Mouse (Mus musculus) kidney, adult 2 months (tissue): ENCODE measurements around the gene Lrba. TPM values are rescaled to one million over a fixed set of nuclear protein-coding genes. Genes with fewer than 3 reads are reported as not detected.

ENCODE experiments used
- DNase-seq: peaks from one replicate; pipeline ENCODE4 v3.0.0; 2021
- H3K27ac ChIP-seq: fragments of 200-500 bp; 2 replicates; pipeline ENCODE4 v1.5.1; 2012; ENCODE audit warnings: low read depth, low read length, control low read depth, inconsistent platforms; ENCODE audit not compliant: insufficient read depth
- H3K27me3 ChIP-seq: fragments of 200-500 bp; replicated peaks from 2 replicates; pipeline ENCODE4 v1.6.1; 2012; ENCODE audit warnings: mild to moderate bottlenecking, moderate library complexity, low read length, inconsistent platforms; ENCODE audit not compliant: control insufficient read depth, insufficient read depth
- H3K36me3 ChIP-seq: fragments of 200-500 bp; 2 replicates; pipeline ENCODE4 v1.6.1; 2012; ENCODE audit warnings: mild to moderate bottlenecking, moderate library complexity, low read length, inconsistent platforms; ENCODE audit not compliant: control insufficient read depth, insufficient read depth
- H3K4me1 ChIP-seq: fragments of 200-500 bp; 2 replicates; pipeline ENCODE4 v1.6.1; 2011; ENCODE audit warnings: low read length; ENCODE audit not compliant: control insufficient read depth, insufficient read depth
- H3K4me3 ChIP-seq: fragments of 200-500 bp; 2 replicates; pipeline ENCODE4 v1.5.1; 2011; ENCODE audit warnings: mild to moderate bottlenecking, low read depth, low read length, control low read depth; ENCODE audit not compliant: insufficient read depth
- CTCF ChIP-seq: fragments of 200-500 bp; conservative IDR thresholded peaks from 2 replicates; pipeline ENCODE4 v1.5.1; 2011; ENCODE audit warnings: low read depth, mild to moderate bottlenecking, control low read depth, low read length, moderate library complexity, mixed read lengths; ENCODE audit not compliant: insufficient read depth, insufficient read length
- POLR2A ChIP-seq: fragments of 200-500 bp; IDR thresholded peaks from one replicate; pipeline ENCODE4 v1.6.1; 2011; ENCODE audit warnings: low read depth, low read length, control low read depth
- WGBS: fragments of 180-500 bp; shearing (Covaris S2); methylation state at CpG from one replicate; pipeline ENCODE4 v1.1.7; 2018; 5-methylcytosine and 5-hydroxymethylcytosine counted together
- polyA plus RNA-seq: library from polyadenylated mRNA; depleted of rRNA; stranded (reverse); fragments of >200 nt; gene quantifications from 2 replicates; pipeline ENCODE4 v1.2.3, GENCODE M21; 2012

Lrba gene
- polyA plus RNA-seq, 1 experiment: 36.4 TPM

DNA sequence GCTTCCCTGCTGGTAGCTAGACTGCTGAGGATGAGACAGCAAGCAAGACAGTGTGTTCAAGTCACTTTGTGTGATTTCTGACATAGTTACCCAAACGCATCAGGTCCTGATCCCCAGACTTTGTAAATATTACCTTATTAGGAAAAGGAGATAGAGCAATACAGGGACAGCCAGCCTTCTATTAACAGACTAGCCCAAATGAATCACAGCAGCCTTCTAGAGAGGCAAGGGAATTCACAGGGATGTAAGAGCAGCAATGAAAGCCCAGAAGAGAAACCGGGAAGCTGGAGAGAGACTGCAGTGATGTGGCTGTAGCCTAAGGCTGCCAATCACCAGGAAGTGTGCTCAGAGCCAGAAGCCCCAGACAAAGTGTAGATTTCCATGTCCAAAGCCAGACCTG lies 585.2 kb downstream of the Lrba start:
- TF ChIP-seq CTCF (no peak), POLR2A (no peak)
- DNase-seq: no peak
- H3K4me3 ChIP-seq: no peak overlapping the region
- H3K4me1 ChIP-seq: no peaks in the 10 kb centered on the region
- 69% methylated on average over 2 of the region's 2 CpGs for WGBS
- H3K27me3 ChIP-seq: no peaks in the 10 kb centered on the region
- no peaks in the 10 kb centered on the region for H3K36me3 ChIP-seq
- no peak overlapping the region for H3K27ac ChIP-seq

DNA sequence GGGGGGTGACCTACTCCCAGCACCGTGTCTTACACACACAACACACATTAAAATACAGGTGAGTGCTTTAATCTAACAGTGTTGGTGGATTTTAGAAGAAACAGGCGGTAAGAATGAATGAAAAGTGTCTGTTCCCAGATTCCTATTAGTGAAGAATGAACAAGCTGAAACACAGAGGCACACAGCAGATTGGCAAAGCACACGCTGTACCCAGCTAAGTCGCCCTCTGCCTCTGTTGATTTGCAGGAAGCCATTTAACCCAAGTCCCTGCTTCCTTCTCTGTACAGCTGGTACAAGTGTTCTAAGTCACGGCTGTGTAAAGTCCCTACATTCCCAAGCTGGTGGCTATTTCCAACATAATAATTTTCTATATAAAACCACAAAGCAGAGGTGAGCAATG lies 586.4 kb downstream of the Lrba start:
- H3K36me3 ChIP-seq: no peaks in the 10 kb centered on the region
- no peak overlapping the region for H3K27ac ChIP-seq
- WGBS: 88% methylated on average over 5 of the region's 5 CpGs
- no peaks in the 10 kb centered on the region for H3K4me1 ChIP-seq
- TF ChIP-seq POLR2A (no peak), CTCF (no peak)
- no peaks in the 10 kb centered on the region for H3K27me3 ChIP-seq
- no peak overlapping the region for H3K4me3 ChIP-seq
- DNase-seq: no peak

GRCm38 (mm10) chr3:86812689-86813088 lies 588.2 kb downstream of the Lrba start:
- peak; percentile 90 for DNase-seq
- peak; percentile 96; the same call in 1 of the 2 replicates for TF ChIP-seq CTCF
- no peak for TF ChIP-seq POLR2A
- no peak overlapping the region for H3K4me3 ChIP-seq
- WGBS: 0% methylated on average over 3 of the region's 3 CpGs
- no peaks in the 10 kb centered on the region for H3K27me3 ChIP-seq
- H3K36me3 ChIP-seq: no peaks in the 10 kb centered on the region
- no peak overlapping the region for H3K27ac ChIP-seq
- no peaks in the 10 kb centered on the region for H3K4me1 ChIP-seq

DNA sequence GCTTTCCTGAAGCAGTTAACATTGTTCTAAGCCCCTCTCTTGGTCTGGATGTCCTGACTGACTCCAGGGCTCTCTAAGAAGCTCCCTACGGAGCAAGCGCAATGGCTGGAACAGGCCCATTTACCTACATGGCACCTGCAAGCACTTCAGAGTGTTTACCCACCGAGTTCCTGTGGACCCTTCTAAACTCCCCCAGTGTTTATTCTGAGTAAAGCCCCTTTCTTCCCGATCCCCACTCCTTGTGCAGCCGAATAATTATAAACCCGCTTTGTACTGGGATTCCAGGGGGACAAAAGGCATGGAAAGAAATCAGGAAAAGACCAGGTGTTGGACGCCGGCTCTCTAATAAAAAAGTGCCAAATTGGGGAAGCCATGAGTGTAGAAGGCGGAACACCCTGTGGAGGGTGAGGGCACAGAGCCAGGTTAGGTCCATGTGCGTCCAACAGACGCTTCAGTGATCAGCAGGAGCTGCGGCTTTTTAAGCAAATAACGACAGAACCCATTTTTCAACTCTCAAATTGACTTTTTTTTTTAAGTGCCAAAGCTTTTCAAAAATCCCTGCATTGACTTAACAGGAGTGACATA lies 593.6 kb downstream of the Lrba start:
- no peak for TF ChIP-seq CTCF
- TF ChIP-seq POLR2A: no peak
- WGBS: 61% methylated on average over 13 of the region's 13 CpGs
- peak; percentile 51 for DNase-seq
- Histone ChIP-seq H3K36me3 (no peaks in the 10 kb centered on the region), H3K27ac (no peak overlapping the region), H3K4me1 (peaks cover 15% of the 10 kb centered on the region), H3K4me3 (no peak overlapping the region), H3K27me3 (no peaks in the 10 kb centered on the region)

DNA sequence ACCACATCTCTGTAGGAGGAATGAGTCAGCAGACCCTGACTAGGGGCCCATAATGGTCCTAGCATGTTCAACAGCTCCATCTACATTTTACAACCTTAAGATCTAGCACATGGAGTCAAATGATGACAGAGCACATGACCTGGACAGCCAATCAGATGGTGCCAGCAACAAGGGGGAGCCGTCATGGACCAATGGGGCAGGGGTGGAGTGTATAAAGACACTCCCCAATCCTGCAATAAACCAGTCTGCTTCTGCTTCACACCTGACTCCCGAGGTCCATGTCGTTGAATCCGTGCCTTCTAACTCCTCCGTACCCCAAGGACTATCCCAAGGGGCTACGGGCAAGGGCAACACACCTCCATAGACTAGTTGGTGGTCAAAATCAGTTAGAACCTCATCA lies 594.9 kb downstream of the Lrba start:
- WGBS: 98% methylated on average over 6 of the region's 6 CpGs
- peaks cover 15% of the 10 kb centered on the region for H3K4me1 ChIP-seq
- no peak overlapping the region for H3K27ac ChIP-seq
- TF ChIP-seq CTCF (no peak), POLR2A (no peak)
- H3K27me3 ChIP-seq: no peaks in the 10 kb centered on the region
- H3K4me3 ChIP-seq: no peak overlapping the region
- no peak for DNase-seq
- H3K36me3 ChIP-seq: no peaks in the 10 kb centered on the region

- peak overlapping the region; percentile 28; the same call in 1 of the 2 replicates for H3K27ac ChIP-seq
- TF ChIP-seq CTCF (no peak), POLR2A (no peak)
- H3K4me1 ChIP-seq: peaks cover 15% of the 10 kb centered on the region
- no peaks in the 10 kb centered on the region for H3K27me3 ChIP-seq
- 30% methylated on average over 10 of the region's 10 CpGs for WGBS
- H3K4me3 ChIP-seq: no peak overlapping the region
- no peaks in the 10 kb centered on the region for H3K36me3 ChIP-seq
- peak; percentile 74 for DNase-seq
These were observed 595.9 kb downstream of the Lrba start for GRCm38 (mm10) chr3:86820344-86820743.

DNA sequence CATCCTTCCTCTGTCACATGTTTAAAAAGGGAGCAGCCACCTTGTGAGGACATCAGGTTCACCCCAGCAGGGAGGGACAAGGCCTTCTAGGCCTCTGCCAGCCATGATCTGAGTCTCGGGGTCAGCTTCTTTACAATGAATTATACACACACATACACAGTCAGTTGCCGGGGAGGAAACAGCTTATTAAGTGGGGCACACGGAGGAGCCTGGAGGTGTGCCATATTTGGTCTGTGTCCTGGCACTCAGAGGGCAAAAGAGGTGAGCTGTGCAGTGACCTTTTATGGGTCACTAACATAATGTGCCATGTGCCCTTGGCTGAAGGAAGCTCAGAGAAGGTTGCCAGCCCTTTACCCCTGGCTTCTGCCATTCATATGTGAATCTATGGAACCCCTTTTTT lies 596.9 kb downstream of the Lrba start:
- peak; percentile 74 for DNase-seq

DNA sequence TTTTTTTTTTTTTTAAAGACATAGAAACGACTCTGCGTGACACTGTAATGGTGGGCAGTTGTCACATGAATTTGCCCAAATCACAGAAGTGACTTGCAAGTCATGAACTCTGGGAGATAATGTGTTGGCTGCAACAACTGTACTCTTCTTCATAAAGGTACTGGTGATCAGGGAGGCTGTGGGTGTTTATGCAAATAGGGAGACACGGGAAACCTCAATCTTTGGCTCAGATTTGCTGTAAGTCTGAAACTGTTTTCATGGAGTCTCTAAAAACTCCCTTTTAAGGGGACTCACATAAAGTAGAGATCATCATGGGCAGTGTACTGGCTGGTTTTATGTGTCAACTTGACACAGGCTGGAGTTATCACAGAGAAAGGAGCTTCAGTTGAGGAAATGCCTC lies 603.0 kb downstream of the Lrba start:
- 95% methylated on average over 3 of the region's 3 CpGs for whole genome bisulfite sequencing
- H3K4me3 ChIP-seq: no peak overlapping the region
- no peaks in the 10 kb centered on the region for H3K4me1 ChIP-seq
- no peak overlapping the region for H3K27ac ChIP-seq
- H3K27me3 ChIP-seq: no peaks in the 10 kb centered on the region
- no peaks in the 10 kb centered on the region for H3K36me3 ChIP-seq
- DNase-seq: no peak
- no peak for TF ChIP-seq POLR2A
- TF ChIP-seq CTCF: no peak

More for the DNA sequence above, 596.9 kb downstream of the Lrba start:
- peaks cover 15% of the 10 kb centered on the region for H3K4me1 ChIP-seq
- 33% methylated on average over 3 of the region's 3 CpGs for WGBS
- no peak overlapping the region for H3K4me3 ChIP-seq
- H3K36me3 ChIP-seq: no peaks in the 10 kb centered on the region
- H3K27me3 ChIP-seq: no peaks in the 10 kb centered on the region
- no peak for TF ChIP-seq POLR2A
- TF ChIP-seq CTCF: no peak
- H3K27ac ChIP-seq: peak overlapping the region; percentile 28; the same call in 1 of the 2 replicates
